Mouse (Mus musculus) left cerebral cortex, postnatal 14 days (tissue): ENCODE data around the gene Gpbar1. TPM values are rescaled to one million over a fixed set of nuclear protein-coding genes. Genes with fewer than 3 reads are reported as not detected.
A peak's percentile ranks its signal among the peaks of the same experiment; 100 is the strongest.
"Not testable (repeated sequence)": the region's sequence is repeated elsewhere in the genome, so short reads cannot be mapped to it uniquely, and the experiment has no call there.

ENCODE experiments used
- DNase-seq, 2 experiments: peaks; one replicate each; pipeline ENCODE4 v3.0.0; 2021 to 2022; ENCODE audit warnings: low spot score in 2 of 2, mixed read lengths in 1 of 2
- intact Hi-C: fragments of 180-260 bp; cut with DNase I; formaldehyde crosslinking; loops from one replicate; pipeline ENCODE4 v1.15.1; 2025
- total RNA-seq, 2 experiments: library from RNA; stranded (reverse); gene quantifications; 2 replicates each; pipeline ENCODE4 v1.2.3; 2021

The Gpbar1 gene
- total RNA-seq, 2 experiments from 2014 or later: not detected

DNA sequence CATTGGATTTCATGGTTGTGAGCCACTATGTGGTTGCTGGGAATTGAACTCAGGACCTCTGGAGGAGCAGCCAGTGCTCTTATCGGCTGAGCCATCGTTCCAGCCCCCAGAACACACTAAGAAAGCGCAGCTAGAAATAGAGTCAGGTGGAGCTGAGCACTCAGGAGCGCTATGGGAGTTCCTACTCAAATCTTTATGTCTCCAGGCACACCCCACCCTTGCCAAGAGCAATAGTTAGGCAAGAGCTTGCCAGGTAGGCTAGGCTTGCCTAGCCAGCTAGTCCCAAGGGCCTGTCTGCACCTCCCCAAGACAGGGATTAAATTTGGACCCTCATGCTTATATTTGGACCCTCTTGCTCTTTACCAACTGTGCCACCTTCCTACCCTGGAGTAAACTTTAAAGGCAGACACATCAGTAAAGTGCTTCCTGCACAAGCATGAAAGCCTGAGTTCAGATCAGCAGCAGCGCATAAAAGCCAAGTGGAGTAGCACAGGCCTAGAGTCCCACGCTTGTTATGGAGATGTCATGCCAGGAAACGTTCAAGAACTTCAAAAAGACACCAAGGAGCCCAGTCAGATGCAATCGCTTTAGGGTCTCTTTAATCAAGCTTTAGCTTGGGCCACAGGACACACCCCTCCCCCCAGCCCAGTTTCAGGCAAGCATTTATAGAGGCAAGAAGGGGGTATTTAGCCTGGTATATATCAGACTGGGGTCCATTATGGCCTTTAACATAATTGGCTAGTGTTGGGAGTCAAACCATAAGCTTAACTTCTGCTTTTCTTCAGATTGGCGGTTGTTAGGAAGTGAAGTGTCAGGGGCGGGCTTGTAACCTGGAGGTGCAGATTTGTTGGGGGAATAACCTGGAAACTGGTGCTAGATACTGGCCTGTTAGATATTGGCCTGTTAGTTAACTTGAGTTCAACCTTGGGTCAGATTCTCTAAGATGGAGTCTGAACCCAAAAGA is 29.9 kb downstream of the Gpbar1 start:
- intact Hi-C loops: no loop called here
- DNase-seq: no peak

DNA sequence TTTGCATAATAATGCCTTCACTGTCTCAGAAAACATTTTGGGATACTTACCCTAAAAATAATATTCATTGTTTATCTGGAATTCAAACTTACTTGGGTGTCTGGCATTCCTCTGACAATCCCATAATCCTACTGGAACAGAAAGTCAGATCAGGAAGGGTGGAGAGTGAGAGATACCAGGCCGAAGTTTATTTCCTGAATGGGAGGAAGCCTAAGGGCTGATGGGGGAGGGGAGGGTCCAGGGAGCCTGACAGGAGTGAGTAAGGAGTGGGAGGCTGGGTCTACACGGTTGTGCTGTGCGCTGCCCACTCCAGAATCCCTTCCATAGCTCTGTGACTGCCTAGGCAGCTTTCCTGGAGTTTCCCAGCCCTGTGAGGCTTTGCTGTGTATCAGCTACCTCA is 31.4 kb downstream of the Gpbar1 start:
- intact Hi-C loops: no loop called here
- no peak for DNase-seq

DNA sequence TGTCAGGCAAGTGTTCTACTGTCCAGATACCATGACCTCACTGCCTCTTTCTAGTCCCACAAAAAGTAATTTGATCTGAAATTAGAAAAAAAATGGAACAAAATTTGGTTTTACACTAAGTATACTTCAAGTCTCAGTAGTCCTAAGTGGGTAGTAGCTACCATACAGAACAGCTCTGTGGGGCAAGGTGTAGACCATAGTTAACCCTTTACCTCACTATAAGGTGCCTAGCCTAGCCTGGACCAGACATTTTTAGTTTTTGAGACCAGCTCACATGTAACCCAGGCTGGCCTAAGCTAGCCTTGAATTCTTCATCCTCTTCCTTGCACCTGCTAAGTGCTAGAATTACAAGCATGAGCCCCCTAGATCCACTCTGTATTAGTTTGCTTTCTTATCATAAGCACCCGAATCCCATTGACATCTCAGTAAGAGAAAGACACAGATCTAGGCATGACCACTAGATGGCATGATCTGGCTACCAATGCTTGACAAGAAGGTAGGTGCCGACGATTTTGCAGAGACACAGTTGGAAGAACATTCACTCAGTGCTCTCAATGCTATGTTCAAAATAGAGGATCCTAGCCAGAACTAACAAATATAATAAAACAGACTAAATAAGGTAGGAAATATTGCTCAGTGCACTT is 34.8 kb downstream of the Gpbar1 start:
- intact Hi-C loops: loop anchor here (1.0 to 2.0 kb wide), 2 partner anchors 46 to 74 kb away; no protein-coding TSS in a partner anchor
- peak; percentile 86 to 91 for DNase-seq

DNA sequence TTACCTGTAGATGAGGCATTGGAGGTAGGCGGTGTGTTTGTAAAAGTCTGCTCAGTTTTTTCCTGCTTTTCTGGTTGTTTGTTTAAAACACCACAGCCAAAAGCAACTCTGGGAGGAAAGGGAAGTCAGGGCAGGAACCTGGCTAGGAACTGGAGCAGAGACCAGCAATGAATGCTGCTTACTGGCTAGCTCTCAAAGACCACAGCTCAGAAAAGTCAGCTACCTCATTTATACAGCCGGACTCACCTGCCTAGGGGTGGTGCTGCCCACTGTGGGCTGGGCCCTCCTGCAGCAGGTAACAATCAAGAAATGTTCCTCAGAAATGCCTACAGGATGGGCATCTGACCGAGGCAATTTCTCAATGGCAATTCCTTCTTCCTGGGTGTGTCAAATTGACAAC is 36.4 kb downstream of the Gpbar1 start:
- DNase-seq: no peak
- intact Hi-C loops: no loop called here

DNA sequence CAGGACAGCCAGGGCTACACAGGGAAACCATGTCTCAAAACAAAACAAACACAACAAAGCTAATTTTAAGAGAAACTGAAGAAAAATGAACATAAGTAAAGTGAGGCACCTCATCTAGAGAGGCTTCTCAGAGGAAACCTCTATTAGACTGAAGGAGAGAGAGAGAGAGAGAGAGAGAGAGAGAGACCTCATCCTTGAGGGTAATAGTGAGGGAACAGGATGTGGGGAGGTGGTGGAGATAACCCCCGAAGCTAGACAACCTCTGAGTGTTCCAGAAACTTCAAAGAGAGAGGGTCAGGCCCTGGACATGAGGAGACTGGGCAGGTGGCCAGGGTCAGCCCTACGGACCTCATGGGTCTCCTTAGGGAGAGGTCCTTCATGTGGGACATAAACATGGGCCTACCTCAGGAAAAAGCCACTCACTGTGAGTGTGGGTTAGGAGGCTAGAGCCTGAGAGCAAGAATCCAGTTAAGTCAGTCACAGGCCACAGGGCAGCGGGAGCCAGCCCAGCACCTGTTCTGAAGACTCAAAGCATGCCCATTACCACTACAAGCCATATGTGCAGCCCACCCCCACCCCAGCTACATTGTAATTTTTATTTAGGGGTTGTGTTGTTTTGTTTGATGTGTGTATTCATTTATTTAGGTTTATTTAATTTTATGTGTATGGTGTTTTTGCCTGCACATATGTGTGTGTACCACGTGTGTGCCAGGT is 37.9 kb downstream of the Gpbar1 start:
- no peak for DNase-seq
- intact Hi-C loops: no loop called here

DNA sequence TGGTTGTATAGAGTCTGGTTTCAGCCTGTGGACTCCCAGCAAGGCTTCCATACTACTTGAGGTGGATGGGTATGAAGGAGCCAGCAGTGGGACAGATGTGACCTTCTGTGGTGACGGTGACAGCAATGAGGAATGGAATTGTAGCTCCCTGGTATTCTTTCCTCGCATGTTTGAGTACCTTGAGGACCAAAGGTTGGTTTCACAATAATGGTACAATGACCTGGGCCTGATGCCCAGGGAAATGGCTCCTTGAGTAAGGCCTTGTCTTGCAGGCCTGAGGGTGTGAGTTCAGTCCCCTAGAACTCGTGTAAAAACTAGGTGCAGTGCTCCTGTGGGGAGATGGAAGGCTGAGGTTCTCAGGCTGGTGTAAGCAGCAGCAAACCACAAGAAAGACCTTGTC is 40.4 kb downstream of the Gpbar1 start:
- no peak for DNase-seq
- intact Hi-C loops: no loop called here

DNA sequence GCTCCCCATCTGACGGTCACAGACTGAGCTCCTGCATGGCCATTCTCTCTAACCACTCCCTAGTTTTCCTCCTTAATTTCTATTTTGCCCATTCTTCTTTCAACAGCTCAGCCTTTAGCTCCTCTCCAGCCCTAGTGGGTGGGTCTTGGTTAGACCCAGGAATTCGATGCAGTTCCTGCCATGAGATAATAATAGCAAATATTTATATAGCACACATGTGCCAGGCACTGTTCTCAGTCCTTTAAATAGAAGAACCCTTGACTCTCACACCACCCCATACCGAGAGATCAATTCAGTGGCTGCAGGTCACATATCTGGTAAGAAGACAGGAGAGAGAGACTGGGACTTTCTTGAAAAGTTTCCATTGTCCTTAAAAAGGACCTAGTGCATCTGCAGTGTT is 43.0 kb downstream of the Gpbar1 start:
- no peak for DNase-seq
- intact Hi-C loops: no loop called here

DNA sequence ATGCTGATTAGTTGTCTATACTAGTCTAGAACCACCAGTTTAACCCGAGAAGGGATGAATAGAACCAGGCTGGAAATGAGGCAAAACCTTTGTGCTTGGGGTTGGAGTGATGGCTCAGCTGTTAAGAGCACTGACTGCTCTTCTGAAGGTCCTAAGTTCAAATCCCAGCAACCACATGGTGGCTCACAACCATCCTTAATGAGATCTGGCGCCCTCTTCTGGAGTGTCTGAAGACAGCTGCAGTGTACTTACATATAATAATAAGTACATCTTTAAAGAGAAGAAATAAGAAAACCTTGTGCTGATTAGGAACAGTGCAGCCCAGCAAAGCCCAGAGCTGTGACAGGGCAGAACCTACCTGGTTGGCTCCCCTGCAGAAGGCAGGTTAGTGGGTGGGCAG is 48.6 kb downstream of the Gpbar1 start:
- intact Hi-C loops: not testable (repeated sequence)

More for the DNA sequence above, 48.6 kb downstream of the Gpbar1 start:
- not testable (repeated sequence) for DNase-seq

Other genes with a start within 250 kb of the Gpbar1 start
- gene Tns1, start 154.1 kb upstream of the Gpbar1 start, total RNA-seq: 10 to 100 TPM; 30.2 to 39.1 TPM
- under 1 TPM in 1 of 2 experiments, not detected in 1; 0.17 TPM for gene Rufy4, start 153.0 kb upstream of the Gpbar1 start, total RNA-seq
- gene Cxcr2, start 124.6 kb upstream of the Gpbar1 start, total RNA-seq: under 1 TPM; 0.11 to 0.17 TPM
- not detected for gene Cxcr1, start 83.9 kb upstream of the Gpbar1 start, total RNA-seq
- 100 to 1,000 TPM; 281 to 300 TPM for gene Arpc2, start 42.5 kb upstream of the Gpbar1 start, total RNA-seq
- 100 to 1,000 TPM; 135 to 137 TPM for gene Aamp, start 6.2 kb downstream of the Gpbar1 start, total RNA-seq
- 100 to 1,000 TPM; 118 to 134 TPM for gene Pnkd, start 6.4 kb downstream of the Gpbar1 start, total RNA-seq
- 10 to 100 TPM; 16.3 to 17.8 TPM for gene Tmbim1, start 27.1 kb downstream of the Gpbar1 start, total RNA-seq
- gene Catip, start 83.6 kb downstream of the Gpbar1 start, total RNA-seq: 1 to 10 TPM in 1 of 2 experiments, under 1 TPM in 1; 0.75 to 1.9 TPM
- 1 to 10 TPM; 3.4 to 4.3 TPM for gene Slc11a1, start 96.6 kb downstream of the Gpbar1 start, total RNA-seq
- gene Ctdsp1, start 113.0 kb downstream of the Gpbar1 start, total RNA-seq: 10 to 100 TPM; 17.7 to 25.5 TPM
- gene Vil1, start 130.8 kb downstream of the Gpbar1 start, total RNA-seq: 1 to 10 TPM in 1 of 2 experiments, under 1 TPM in 1; 0.64 to 1.1 TPM
- 10 to 100 TPM; 33.6 to 35.2 TPM for gene Cnot9, start 227.5 kb downstream of the Gpbar1 start, total RNA-seq